Mouse (Mus musculus) MEL (cell line): Measurements from ENCODE around the gene Smarca4.

Experiments
- CTCF ChIP-seq, 3 experiments: IDR thresholded peaks in 2 of 3; conservative IDR thresholded peaks in 1 of 3; 2 replicates each; pipeline ENCODE4 v1.5.1; 2011 to 2012; ENCODE audit warnings: low read length in 3 of 3, low read depth in 2 of 3, mild to moderate bottlenecking in 2 of 3, improper control_type of control experiment in 1 of 3, inconsistent platforms in 1 of 3, mixed read lengths in 1 of 3, moderate library complexity in 1 of 3; ENCODE audit not compliant: control insufficient read depth in 1 of 3, insufficient read depth in 1 of 3, poor library complexity in 1 of 3, severe bottlenecking in 1 of 3
- E2F4 ChIP-seq: IDR thresholded peaks from 2 replicates; pipeline ENCODE4 v1.6.1; 2011; ENCODE audit warnings: low read depth, low read length, improper control_type of control experiment, borderline replicate concordance
- ELF1 ChIP-seq: IDR thresholded peaks from 2 replicates; pipeline ENCODE4 v1.6.1; 2014; ENCODE audit warnings: low read depth, mild to moderate bottlenecking, inconsistent platforms, low read length, improper control_type of control experiment, moderate library complexity
- GATA1 ChIP-seq: IDR thresholded peaks from 2 replicates; pipeline ENCODE4 v1.6.1; 2011; ENCODE audit warnings: low read depth, low read length, improper control_type of control experiment
- JUND ChIP-seq: IDR thresholded peaks from 2 replicates; pipeline ENCODE4 v1.6.1; 2011; ENCODE audit warnings: low read depth, mild to moderate bottlenecking, improper control_type of control experiment, low read length
- MAX ChIP-seq: IDR thresholded peaks from 2 replicates; pipeline ENCODE4 v1.6.1; 2011; ENCODE audit warnings: low read length, improper control_type of control experiment
- POLR2A ChIP-seq, 2 experiments: IDR thresholded peaks; 2 replicates each; pipeline ENCODE4 v1.6.1; 2011 to 2012; ENCODE audit warnings: low read length in 2 of 2, mild to moderate bottlenecking in 2 of 2, control low read depth in 1 of 2, improper control_type of control experiment in 1 of 2, low read depth in 1 of 2, moderate library complexity in 1 of 2; ENCODE audit not compliant: control insufficient read depth in 1 of 2, insufficient read depth in 1 of 2, poor library complexity in 1 of 2
- POLR2AphosphoS2 ChIP-seq: IDR thresholded peaks from 2 replicates; pipeline ENCODE4 v1.6.1; 2011; ENCODE audit warnings: low read length, improper control_type of control experiment
- TAL1 ChIP-seq: IDR thresholded peaks from 2 replicates; pipeline ENCODE4 v1.6.1; 2012; ENCODE audit warnings: mild to moderate bottlenecking, inconsistent platforms, low read length, moderate library complexity, mixed read lengths
- TBP ChIP-seq: IDR thresholded peaks from 2 replicates; pipeline ENCODE4 v1.8.0; 2011; ENCODE audit warnings: low read depth, low read length, improper control_type of control experiment
- USF1 ChIP-seq: IDR thresholded peaks from 2 replicates; pipeline ENCODE4 v1.6.1; 2014; ENCODE audit warnings: low read depth, mild to moderate bottlenecking, inconsistent platforms, low read length, improper control_type of control experiment, moderate library complexity

- TF ChIP-seq GATA1 (no peak), E2F4 (no peak), CTCF (IDR thresholded peaks at IDR 0.05 in 2 of 3, conservative IDR thresholded peaks at IDR 0.05 in 1 of 3; ENCODE audit: control insufficient read depth in 1 of 3, insufficient read depth in 1 of 3, low read depth in 2 of 3, low read length in 3 of 3, poor library complexity in 1 of 3, severe bottlenecking in 1 of 3) (no peak), ELF1 (no peak), POLR2A (IDR thresholded peaks at IDR 0.05; ENCODE audit: control insufficient read depth in 1 of 2, insufficient read depth in 1 of 2, low read depth in 1 of 2, low read length in 2 of 2, poor library complexity in 1 of 2) (peak in 1 of 2 experiments; percentile 2; a peak in 1 of 4 replicates), POLR2AphosphoS2 (no peak), USF1 (no peak), TBP (no peak), JUND (no peak), MAX (no peak), TAL1 (no peak)
Observed at GRCm38 (mm10) chr9:21749382-21750118, 133.6 kb downstream of the Smarca4 start.
